Mouse (Mus musculus) liver, embryonic 14.5 days (tissue): Measurements from ENCODE around the gene Fopnl. TPM values are rescaled to one million over a fixed set of nuclear protein-coding genes. Genes with fewer than 3 reads are reported as not detected.

ENCODE experiments used
- ATAC-seq: fragments of 200-750 bp; cut with Nextera tagmentation; 2 replicates; pipeline ENCODE4 v1.8.0; 2017; ENCODE audit warnings: moderate number of reproducible peaks, mild to moderate bottlenecking, moderate library complexity; ENCODE audit not compliant: insufficient read depth
- DNase-seq, 3 experiments: peaks; one replicate each; pipeline ENCODE4 v3.0.0-alpha.2; 2012 to 2013; ENCODE audit warnings: low read depth in 3 of 3, low spot score in 3 of 3
- H3K27ac ChIP-seq: fragments of 300-500 bp; sonication (generic); 2 replicates; pipeline ENCODE4 v1.5.1; 2014; ENCODE audit warnings: moderate library complexity, mild to moderate bottlenecking, control low read depth, inconsistent platforms
- H3K27me3 ChIP-seq: fragments of 300-500 bp; sonication (generic); 2 replicates; pipeline ENCODE4 v1.6.1; 2014; ENCODE audit warnings: mild to moderate bottlenecking, low read length, moderate library complexity; ENCODE audit not compliant: control insufficient read depth, insufficient read depth
- H3K36me3 ChIP-seq: fragments of 300-500 bp; sonication (generic); replicated peaks from 2 replicates; pipeline ENCODE4 v1.6.1; 2014; ENCODE audit warnings: low read depth; ENCODE audit not compliant: control insufficient read depth, insufficient read depth
- H3K4me1 ChIP-seq, 2 experiments: fragments of 200-500 bp in 1 of 2; fragments of 300-500 bp in 1 of 2; sonication (generic) in 1 of 2; replicated peaks; 2 replicates each; pipeline ENCODE4 v1.6.1; 2012 to 2014; ENCODE audit warnings: antibody characterized with exemption in 1 of 2, inconsistent platforms in 1 of 2, low read length in 1 of 2; ENCODE audit not compliant: control insufficient read depth in 2 of 2, insufficient read depth in 2 of 2
- H3K4me2 ChIP-seq: fragments of 300-500 bp; sonication (generic); 2 replicates; pipeline ENCODE4 v1.6.1; 2014; ENCODE audit warnings: low read depth, mild to moderate bottlenecking, control low read depth, moderate library complexity
- H3K4me3 ChIP-seq, 2 experiments: fragments of 200-500 bp in 1 of 2; fragments of 300-500 bp in 1 of 2; sonication (generic) in 1 of 2; 2 replicates each; pipeline ENCODE4 v1.5.1; 2012 to 2014; ENCODE audit warnings: low read depth in 2 of 2, low read length in 2 of 2, mild to moderate bottlenecking in 2 of 2, control low read depth in 1 of 2, inconsistent platforms in 1 of 2, moderate library complexity in 1 of 2; ENCODE audit not compliant: insufficient read depth in 1 of 2
- H3K9ac ChIP-seq: fragments of 300-500 bp; sonication (generic); replicated peaks from 2 replicates; pipeline ENCODE4 v1.6.1; 2014; ENCODE audit warnings: mild to moderate bottlenecking, control low read depth, moderate library complexity
- H3K9me3 ChIP-seq: fragments of 300-500 bp; sonication (generic); 2 replicates; pipeline ENCODE4 v1.6.1; 2016; ENCODE audit warnings: low read length, mixed read lengths; ENCODE audit not compliant: control insufficient read depth
- CTCF ChIP-seq: IDR thresholded peaks from 2 replicates; pipeline ENCODE4 v1.5.1; 2016; ENCODE audit warnings: antibody characterized with exemption, low read depth, control low read depth
- EP300 ChIP-seq: IDR thresholded peaks from 2 replicates; pipeline ENCODE4 v1.6.1; 2016; ENCODE audit warnings: antibody characterized with exemption, low read depth
- WGBS: fragments of 180-500 bp; shearing (Covaris S2); extraction: QIAGEN DNeasy Blood & Tissue Kit; methylation state at CpG from one replicate; pipeline ENCODE4 v1.1.7; 2014; ENCODE audit not compliant: insufficient replicate concordance; 5-methylcytosine and 5-hydroxymethylcytosine counted together
- polyA plus RNA-seq, 2 experiments: library from polyadenylated mRNA; depleted of rRNA in 1 of 2; stranded (reverse) in 1 of 2; unstranded in 1 of 2; fragments of >200 nt; fragmentation: Nextera tagmentation in 1 of 2; extraction: Ambion mirVana in 1 of 2; gene quantifications; 2 replicates each; pipeline versions ENCODE4 v1.2.1 to v1.2.3; 2012 to 2014

The Fopnl gene
- polyA plus RNA-seq, 2 experiments, result 23.7 to 66.6 TPM

DNA sequence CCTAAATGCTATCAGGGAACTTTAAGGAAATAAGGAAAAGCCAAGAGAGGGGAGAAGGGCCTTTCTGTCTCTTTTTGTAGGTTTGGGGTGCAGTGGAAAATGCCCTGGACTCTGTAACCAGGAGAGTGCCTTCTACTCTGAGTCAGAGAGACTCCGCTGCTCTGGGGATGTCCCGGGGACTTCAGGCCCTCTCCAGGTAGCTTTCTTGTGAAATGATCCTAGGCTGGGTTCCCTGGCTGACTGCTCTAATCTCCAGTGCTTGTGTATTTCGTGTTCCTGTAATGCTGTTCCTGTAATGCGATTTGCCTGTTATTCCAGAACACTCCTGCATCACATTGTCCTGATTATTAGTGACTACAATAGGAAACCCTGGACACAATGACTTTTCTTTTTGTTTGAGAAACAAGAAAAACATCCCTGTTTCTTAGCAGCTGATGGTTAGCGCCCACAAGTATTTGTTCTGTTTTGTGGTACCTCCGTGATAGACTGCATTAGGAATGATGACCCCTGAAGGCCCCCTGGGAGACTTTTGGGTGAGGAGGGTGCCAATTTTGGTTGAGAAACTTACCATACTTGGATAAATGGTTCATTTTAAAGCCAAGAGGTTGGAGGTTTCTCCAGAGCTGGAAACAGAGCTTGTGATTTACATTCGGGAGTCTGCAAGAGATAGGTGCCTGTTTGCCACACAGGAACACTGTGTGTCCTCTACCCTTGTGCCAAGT is 45.1 kb upstream of the Fopnl start:
- Histone ChIP-seq H3K4me1 (peaks cover 4 to 35% of the 10 kb centered on the region in 2 experiments), H3K9me3 (no peaks in the 10 kb centered on the region), H3K9ac (peak overlapping the region; percentile 78), H3K4me3 (peak overlapping the region; percentile 76 to 84), H3K4me2 (peak overlapping the region; percentile 85), H3K36me3 (no peaks in the 10 kb centered on the region), H3K27ac (no peak overlapping the region), H3K27me3 (no peaks in the 10 kb centered on the region)
- 20% methylated on average over 7 of the region's 7 CpGs for WGBS
- ATAC-seq (no peak), DNase-seq (no peak)
- TF ChIP-seq EP300, result no peak
- TF ChIP-seq CTCF, result no peak

DNA sequence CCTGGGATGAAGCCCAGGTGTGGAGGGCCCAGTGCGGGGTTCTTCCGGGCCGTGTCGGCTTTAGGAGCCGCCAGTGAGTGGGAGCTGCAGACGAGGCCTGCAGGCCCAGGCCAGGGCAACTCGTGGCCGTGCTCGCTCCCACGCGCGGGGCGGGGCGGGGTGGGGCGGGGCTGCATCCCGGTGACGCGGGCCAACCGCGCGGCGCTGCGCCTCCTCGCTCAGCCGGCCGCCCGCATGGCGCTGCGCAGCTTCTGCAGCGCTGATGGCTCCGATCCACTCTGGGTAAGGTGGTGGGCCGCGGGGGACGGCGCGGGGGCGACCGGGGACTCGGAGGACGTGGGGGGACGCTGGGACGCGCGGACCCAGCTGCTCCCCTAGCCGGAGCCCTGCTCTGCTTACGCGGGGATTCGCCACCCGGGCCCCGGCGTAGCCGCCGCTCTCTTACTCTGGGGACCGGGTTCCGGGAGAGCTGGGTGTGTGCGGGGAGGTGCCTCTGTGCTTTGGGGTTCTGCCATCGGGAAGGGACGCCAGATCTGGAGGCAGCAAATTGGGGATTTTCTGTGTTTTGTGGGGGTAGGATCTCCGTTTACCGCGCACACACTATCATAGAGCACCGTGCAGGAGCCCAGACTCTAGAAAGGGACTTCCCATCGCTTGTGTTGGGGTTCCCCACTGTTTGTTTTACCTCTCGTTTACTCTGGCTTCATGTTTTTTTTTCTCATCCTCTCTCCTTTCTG is 44.3 kb upstream of the Fopnl start, which contains the start of gene Abcc1:
Gene Abcc1, plus strand, starts transcription at position 197 of the 737 bp plus-strand sequence.
- Histone ChIP-seq H3K4me1 (peaks cover 4 to 38% of the 10 kb centered on the region in 2 experiments), H3K4me3 (peak within 1 kb of the TSS; percentile 76 to 84), H3K36me3 (no peaks in the 10 kb centered on the region), H3K9ac (peak within 1 kb of the TSS; percentile 78), H3K9me3 (no peaks in the 10 kb centered on the region), H3K27ac (no peak within 1 kb of the TSS), H3K27me3 (no peaks in the 10 kb centered on the region), H3K4me2 (peak within 1 kb of the TSS; percentile 85)
- ATAC-seq, result peak; percentile 88
- under 1% methylated on average over 64 of the region's 64 CpGs for WGBS
- no peak for TF ChIP-seq CTCF
- no peak for TF ChIP-seq EP300
- peak; percentile 33 to 47 (median 33) for DNase-seq

DNA sequence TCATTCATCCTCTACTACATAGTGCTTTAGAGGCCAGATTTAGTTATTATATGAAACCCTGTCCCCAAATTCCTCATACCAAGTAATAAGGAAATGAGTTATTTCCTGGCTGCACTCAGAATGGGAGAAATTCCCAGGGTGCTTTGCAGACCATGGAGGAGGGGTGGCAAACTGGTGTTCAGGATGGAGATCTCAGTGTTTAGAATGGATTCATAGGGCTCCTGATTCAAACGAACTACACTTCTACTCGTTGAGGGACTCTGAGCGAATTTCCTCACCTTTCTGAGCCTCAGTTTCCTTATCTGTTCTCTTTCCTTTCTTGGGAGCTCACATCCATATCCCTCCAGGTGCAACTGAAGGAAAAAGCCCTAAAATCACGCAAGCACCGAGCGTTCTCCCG is 43.7 kb upstream of the Fopnl start:
- WGBS, result 9% methylated on average over 7 of the region's 7 CpGs
- no peak overlapping the region for H3K27ac ChIP-seq
- H3K9ac ChIP-seq, result peak overlapping the region; percentile 78
- ATAC-seq, result no peak
- no peaks in the 10 kb centered on the region for H3K36me3 ChIP-seq
- DNase-seq, result no peak
- peak overlapping the region; percentile 85 for H3K4me2 ChIP-seq
- H3K27me3 ChIP-seq, result no peaks in the 10 kb centered on the region
- peak overlapping the region; percentile 76 to 84 for H3K4me3 ChIP-seq
- peaks cover 4 to 35% of the 10 kb centered on the region in 2 experiments for H3K4me1 ChIP-seq
- TF ChIP-seq EP300 (no peak), CTCF (no peak)
- H3K9me3 ChIP-seq, result no peaks in the 10 kb centered on the region

DNA sequence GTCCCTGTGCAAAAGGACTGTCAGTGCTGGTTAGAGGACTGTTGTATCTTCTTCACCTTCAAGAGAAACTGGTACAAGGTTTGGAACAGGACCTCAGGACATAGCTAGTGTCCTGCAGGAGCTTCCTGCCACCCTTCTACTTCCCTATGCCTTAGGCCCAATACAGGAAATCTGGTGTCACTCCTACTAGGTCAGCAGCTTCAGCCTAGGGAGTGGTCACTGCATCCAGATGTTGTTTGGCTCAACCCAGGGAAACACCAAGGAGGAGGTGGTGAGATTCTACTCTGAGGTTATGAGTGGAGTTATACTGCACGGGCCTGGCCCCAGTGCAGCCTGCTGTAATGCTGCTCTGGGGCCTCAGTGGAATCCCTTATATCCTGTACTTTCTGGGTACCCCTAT is 41.3 kb upstream of the Fopnl start:
- Histone ChIP-seq H3K4me2 (no peak overlapping the region), H3K9ac (no peak overlapping the region), H3K4me1 (peaks cover 4 to 24% of the 10 kb centered on the region in 2 experiments), H3K4me3 (no peak overlapping the region), H3K9me3 (no peaks in the 10 kb centered on the region), H3K27ac (no peak overlapping the region), H3K27me3 (no peaks in the 10 kb centered on the region), H3K36me3 (no peaks in the 10 kb centered on the region)
- ATAC-seq (no peak), DNase-seq (no peak)
- WGBS, result 37% methylated on average over 1 of the region's 1 CpGs
- TF ChIP-seq CTCF (no peak), EP300 (no peak)

DNA sequence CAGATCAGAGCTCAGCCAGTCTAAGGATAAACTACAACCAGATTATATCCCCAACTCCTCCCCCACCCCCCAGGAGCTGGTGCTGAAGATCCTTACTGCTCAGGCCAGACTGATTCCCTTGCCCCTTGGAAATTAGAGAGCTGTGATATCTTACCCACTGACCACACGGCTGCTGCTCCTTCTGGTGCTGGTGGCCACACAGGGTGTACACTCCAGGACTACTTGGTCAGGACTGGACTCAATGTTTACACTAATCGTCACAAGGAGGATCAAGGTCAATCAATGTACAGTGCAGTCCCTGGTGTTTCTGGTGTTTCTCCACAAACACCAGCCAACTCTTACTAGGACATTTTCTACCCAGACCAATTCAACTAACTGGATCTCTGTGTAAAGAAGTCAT is 40.7 kb upstream of the Fopnl start:
- Histone ChIP-seq H3K27ac (no peak overlapping the region), H3K27me3 (no peaks in the 10 kb centered on the region), H3K9ac (no peak overlapping the region), H3K4me2 (no peak overlapping the region), H3K4me1 (peaks cover 5 to 21% of the 10 kb centered on the region in 2 experiments), H3K4me3 (no peak overlapping the region), H3K36me3 (no peaks in the 10 kb centered on the region), H3K9me3 (no peaks in the 10 kb centered on the region)
- WGBS, result 43% methylated on average over 2 of the region's 2 CpGs
- DNase-seq (no peak), ATAC-seq (no peak)
- TF ChIP-seq CTCF (no peak), EP300 (no peak)
